Mouse (Mus musculus): ENCODE results near the gene Slx4ip. TPM values are rescaled to one million over a fixed set of nuclear protein-coding genes. Genes with fewer than 3 reads are reported as not detected.
A peak's percentile ranks its signal among the peaks of the same experiment; 100 is the strongest.
"Not testable (repeated sequence)": the region's sequence is repeated elsewhere in the genome, so short reads cannot be mapped to it uniquely, and the experiment has no call there.

Gene Slx4ip
- 1 to 10 TPM; 2.3 to 2.4 TPM for total RNA-seq (2021)
- long read RNA-seq, experiment 1, partial matches to known transcripts, result 1 of 2 reads
- long read RNA-seq, experiment 1, other reads (novel, unspliced or antisense), result 1 of 2 reads
- long read RNA-seq, experiment 2, result 0 reads

DNA sequence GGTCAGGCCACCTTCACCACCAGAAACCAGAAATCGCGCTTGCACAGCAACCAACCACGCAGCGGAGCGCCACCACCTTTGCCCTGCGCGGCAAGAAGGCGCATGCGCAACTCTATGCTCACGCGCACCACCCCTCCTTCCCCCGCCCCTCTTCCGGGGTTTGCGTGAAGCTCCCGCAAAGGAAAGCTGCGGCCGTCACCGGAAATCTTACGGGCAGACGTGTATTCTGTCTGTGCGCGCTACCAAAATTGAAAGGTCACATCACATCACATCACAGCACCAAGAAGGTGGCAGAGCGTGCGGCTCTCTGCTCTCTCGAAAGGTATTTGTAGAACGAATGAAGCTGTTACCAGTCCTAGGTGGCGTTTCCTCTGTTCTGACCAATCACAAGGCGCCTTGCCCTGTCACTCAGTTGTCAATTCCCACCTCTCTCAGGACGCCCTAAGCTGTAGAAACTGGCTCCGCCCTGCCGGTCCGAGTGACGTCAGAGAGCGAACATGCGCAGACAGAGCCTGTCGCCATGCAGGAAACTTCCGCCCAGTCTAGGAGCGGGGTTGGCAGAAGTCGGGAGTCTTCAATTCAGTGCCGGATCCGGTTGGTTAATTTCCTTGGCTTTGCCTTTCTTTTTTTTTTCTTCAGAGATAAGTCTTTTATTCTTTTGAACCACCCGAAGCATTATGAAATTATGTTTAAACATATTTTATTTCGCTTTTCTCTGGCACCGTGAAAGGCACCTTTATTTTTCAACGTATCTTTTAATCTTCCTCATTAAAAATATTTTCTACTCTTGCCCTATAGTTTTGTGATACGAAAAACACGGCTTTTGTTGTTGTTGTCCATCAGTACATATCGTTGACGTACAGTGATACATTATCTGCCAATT, at the start of gene Slx4ip, which contains the start of the genes AL731706.1 and Mkks:
Gene Slx4ip, plus strand, starts transcription at position 151 of the 883 bp plus-strand sequence.
Gene AL731706.1, minus strand, starts transcription at position 322 of the 883 bp plus-strand sequence.
Gene Mkks, minus strand, starts transcription at position 322 of the 883 bp plus-strand sequence.
- peak; percentile 98 to 99 for DNase-seq
- intact Hi-C loops (cut with DNase I), result no loop called here

GRCm38 (mm10) chr2:136850366-136850765, 40.7 kb upstream of the Slx4ip start:
- no peak for DNase-seq
- intact Hi-C loops (cut with DNase I), result no loop called here

GRCm38 (mm10) chr2:136854543-136855388, 36.3 kb upstream of the Slx4ip start:
- intact Hi-C loops (cut with DNase I), result no loop called here
- DNase-seq, result no peak

DNA sequence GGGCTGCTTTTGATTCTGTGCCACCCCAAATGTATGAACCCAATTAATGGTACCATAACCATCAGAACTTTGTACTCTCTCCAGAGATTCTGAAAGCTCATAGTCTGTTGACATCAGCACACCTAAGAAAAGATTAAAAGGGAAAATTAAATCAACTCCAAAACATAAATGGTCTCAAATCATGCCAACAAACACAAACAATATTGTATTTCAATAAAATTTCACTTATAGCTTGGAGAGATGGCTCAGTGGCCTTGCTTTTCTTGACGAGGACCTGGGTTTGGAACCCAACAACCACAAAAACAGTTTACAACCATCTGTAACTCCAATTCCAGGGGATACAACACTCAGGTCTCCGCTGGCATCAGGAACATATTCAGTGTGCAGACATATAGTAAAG, 5.4 kb upstream of the Slx4ip start, which contains the start of gene AL731706.2:
Gene AL731706.2, minus strand, starts transcription at position 101 of the 400 bp plus-strand sequence.
- DNase-seq, result no peak
- intact Hi-C loops (cut with DNase I), result loop anchor here (5.0 to 10.0 kb wide), 2 partner anchors 161 to 398 kb away; no protein-coding TSS in a partner anchor

- peak; percentile 26 to 50 for DNase-seq
- intact Hi-C loops (cut with DNase I), result loop anchor here (5.0 to 10.0 kb wide), 2 partner anchors 162 to 400 kb away; no protein-coding TSS in a partner anchor
Observed at GRCm38 (mm10) chr2:136886846-136887245, 4.2 kb upstream of the Slx4ip start.

DNA sequence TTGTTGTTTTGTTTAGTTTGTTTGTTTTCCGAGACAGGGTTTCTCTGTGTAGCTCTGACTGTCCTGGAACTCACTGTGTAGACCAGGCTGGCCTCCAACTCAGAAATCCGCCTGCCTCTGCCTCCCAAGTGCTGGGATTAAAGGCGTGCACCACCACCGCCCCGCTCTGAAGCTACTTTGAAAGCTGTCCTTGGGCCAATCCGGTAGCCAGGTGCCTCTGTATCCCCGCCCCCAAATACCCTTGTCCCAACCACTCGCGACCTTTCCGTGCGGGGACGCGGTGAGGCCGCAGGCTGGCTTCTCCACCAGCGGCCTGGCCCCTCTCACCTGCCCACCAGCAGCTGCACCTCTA, 326 bp upstream of the Slx4ip start:
- intact Hi-C loops (cut with DNase I); DNase-seq: not testable (repeated sequence)

DNA sequence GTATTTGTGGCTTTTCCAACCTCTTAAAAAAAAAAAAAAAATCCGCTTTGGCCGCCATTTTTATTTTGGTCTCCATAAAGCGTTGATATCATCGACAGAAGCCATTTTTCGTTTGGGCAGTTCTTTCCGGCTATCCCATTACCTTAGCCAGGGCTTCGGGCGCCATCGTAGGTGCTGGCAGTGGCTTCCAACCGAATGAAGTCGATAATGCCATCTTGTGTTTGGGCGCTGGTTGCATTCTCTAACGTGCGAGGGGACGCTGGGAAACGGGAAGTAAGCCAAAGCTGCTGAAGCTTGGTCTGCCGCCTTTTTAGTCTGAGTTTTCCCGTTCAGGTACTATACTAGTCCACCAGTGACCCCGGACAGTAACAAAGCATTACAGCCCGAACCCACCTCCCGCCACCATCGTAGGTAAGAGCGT, 943 bp downstream of the Slx4ip start:
- DNase-seq, result peak; percentile 91 to 95
- intact Hi-C loops (cut with DNase I), result no loop called here

- no peak for DNase-seq
- intact Hi-C loops (cut with DNase I), result no loop called here
Observed at GRCm38 (mm10) chr2:136894494-136894893, 3.5 kb downstream of the Slx4ip start.

DNA sequence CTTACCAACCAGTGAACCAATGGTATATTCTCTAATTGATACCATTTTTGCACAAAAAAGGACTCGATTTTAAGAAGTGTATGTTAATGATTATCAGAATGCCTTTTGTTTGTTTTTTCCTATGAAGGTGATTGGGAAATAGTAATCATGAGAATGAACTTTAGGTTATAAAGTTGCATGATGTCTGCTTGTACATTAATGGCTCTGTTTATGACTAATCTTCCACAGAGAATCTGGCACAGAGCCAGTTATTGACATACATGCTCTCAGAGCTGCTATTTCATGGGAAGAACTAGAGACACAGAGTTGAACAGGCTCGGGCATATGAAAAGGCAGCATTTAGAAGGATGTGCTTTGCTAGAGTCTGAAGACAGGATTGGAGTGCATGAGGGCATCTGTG, 5.1 kb downstream of the Slx4ip start:
- DNase-seq, result no peak
- intact Hi-C loops (cut with DNase I), result no loop called here

GRCm38 (mm10) chr2:136908596-136908995, 17.6 kb downstream of the Slx4ip start:
- DNase-seq, result no peak
- intact Hi-C loops (cut with DNase I), result no loop called here

GRCm38 (mm10) chr2:136909298-136909697, 18.3 kb downstream of the Slx4ip start:
- intact Hi-C loops (cut with DNase I), result no loop called here
- DNase-seq, result no peak

DNA sequence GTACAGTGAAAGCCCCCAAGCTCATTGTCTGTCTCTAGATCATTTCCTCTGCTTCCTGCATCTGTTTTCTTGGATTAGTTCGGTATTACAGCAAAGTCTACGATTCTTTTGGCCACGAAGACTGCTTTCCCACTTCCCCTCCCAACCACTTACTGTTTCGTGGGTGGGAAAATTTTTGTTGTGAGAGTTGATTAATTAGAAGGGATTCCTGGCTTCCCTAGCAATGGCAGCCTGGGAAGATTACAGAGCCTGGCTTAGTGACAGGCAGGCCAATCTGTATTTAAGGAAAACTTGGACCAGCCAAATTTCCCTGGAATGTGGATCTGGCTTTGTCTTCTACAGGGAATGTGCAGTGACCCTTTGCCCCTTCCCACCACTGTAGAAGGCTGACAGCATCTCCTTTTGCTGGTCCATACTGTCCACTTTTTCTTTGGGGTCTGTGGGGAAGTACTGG, 21.0 kb downstream of the Slx4ip start:
- intact Hi-C loops (cut with DNase I), result loop anchor here (5.0 kb wide), 1 partner anchor 205 kb away; the partner anchor contains the start of gene Jag1
- peak in 1 of 2 experiments; percentile 30 for DNase-seq

DNA sequence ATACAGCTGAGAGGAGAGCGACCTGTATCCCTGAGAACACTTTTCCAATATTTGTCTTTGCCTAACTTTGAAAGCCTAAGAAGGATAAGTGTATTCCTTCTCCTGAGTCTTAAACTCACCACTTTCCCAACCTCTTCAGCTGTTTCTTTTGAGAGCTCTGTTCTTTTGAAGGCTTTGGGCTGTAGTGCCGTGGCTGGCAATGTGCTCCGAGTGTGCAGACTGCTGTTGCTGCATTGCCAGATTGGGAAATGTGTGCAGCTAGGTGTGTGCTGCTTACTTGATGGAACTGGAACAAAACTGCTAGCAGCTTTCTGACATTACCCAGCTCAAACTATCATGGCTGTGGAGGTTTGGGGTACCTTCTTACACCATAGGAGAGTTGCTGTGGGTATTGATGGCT, 22.0 kb downstream of the Slx4ip start:
- intact Hi-C loops (cut with DNase I), result loop anchor here (5.0 kb wide), 1 partner anchor 204 kb away; the partner anchor contains the start of gene Jag1
- DNase-seq, result no peak

DNA sequence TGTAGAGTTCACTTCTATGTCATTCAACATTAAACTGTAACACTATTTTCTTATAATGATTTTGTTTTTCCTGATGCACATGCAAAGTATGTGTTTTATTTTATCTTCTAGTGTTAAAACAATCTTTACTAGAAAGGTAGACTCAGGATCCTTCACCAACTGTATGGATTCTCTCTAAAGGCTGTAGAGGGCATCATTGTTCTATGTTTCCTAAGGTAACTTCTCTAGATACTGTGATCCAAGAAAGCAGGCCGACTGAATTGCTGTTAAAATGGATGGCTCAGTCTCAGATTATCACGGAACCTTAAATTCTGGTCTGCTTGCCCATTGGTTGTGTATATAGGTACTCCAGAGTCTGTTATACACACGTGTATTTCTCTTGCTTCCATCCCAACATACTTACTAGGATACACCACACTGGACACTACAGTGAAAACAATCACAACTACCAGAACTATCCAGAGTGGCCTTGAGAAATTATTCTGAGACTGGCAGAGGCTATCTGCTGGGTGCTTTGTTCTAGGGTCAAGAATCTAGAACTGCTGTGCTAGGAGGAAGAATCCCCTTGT, 23.4 kb downstream of the Slx4ip start:
- DNase-seq, result no peak
- intact Hi-C loops (cut with DNase I), result loop anchor here (1.0 to 5.0 kb wide), 3 partner anchors 203 to 1028 kb away; partner anchors contain the start of gene Jag1

DNA sequence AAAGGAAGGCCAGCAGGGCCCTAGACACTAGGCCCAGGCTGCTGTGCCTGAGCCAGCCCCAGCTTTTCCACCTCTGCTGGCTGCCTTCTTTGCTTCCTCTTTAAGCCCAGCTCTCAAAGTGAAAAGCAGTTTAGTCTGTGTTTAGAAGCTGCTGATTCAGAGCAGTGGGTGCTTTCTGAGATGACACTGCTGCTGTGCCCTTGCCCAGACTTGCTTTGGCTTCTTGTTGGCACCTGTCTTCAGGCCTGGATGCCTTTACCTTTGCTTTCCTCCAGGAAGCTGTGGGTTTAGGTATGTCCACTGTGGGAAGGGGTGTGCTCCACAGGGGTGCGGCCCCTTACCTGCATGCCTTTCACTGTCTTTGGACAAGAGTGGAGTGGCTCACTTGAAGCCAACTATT, 28.4 kb downstream of the Slx4ip start:
- no peak for DNase-seq
- intact Hi-C loops (cut with DNase I), result no loop called here

DNA sequence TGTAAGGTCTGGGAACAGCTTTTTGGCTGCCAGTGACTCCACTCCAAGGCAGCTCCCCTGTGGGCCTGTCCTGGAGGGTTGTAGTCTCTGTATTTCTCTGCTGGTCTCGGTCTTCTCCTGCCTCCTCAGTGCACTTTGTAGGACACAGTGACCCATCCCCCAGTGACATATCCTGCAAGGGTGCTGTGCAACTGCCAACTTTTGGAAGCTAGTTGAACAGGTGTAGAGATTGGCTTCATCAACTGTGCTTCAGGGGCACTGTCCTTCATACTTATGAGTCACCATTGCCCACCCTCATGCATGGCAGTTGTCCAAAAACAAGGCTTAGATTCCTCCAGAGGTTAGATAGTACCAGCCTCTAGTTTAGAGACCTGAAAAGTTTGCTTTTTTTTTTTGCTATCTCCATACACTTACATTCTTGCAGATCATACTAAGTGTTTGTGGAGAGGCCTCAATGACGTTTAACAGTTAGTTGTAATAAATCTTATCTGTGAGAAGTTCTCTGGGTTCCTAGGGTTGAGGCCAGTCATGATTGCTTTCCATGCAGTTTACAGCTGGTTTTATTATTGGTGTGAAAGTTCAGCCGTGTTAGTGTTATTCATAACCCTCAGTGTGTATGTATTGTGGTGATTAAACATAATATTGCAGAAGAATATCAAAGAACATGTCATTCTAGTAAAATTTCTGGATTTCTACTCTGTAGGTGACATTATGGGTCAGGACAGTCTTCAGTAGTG, 29.4 kb downstream of the Slx4ip start:
- DNase-seq, result no peak
- intact Hi-C loops (cut with DNase I), result no loop called here

GRCm38 (mm10) chr2:136921003-136921408, 30.0 kb downstream of the Slx4ip start:
- intact Hi-C loops (cut with DNase I), result no loop called here
- peak in 1 of 2 experiments; percentile 24 for DNase-seq

- intact Hi-C loops (cut with DNase I), result no loop called here
- no peak for DNase-seq
Observed at GRCm38 (mm10) chr2:136936391-136937288, 45.6 kb downstream of the Slx4ip start.
